Mouse (Mus musculus): ENCODE results near the gene Col11a2. TPM values are rescaled to one million over a fixed set of nuclear protein-coding genes. Genes with fewer than 3 reads are reported as not detected.

Col11a2 gene
- polyA plus RNA-seq, 1 experiment: 0.56 TPM

DNA sequence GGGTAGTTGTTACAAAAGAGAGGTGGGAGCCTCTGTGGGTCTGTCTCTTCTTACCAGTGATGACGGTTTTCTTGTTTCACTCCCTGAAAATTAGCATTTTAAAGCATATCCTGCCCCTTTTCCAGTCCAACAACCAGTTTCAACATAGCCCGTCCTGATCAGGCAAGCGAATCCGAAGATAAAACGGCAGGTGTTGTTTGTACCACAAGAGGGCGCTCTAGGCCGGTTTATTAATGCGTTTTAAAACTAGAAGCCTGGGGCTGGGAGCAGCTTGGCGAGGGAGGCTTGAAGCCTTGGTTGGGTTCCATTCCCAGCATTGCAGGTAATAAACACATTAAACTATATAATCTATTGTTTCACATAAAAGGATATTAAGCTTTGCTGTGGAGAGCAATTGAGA is 38.3 kb downstream of the Col11a2 start:
- Histone ChIP-seq H3K4me3 (replicated peaks) (no peak overlapping the region), H3K4me1 (ENCODE audit: control insufficient read depth) (peaks cover 6% of the 10 kb centered on the region), H3K27me3 (ENCODE audit: control insufficient read depth) (peaks cover 19% of the 10 kb centered on the region), H3K36me3 (ENCODE audit: control insufficient read depth) (no peaks in the 10 kb centered on the region), H3K9me3 (ENCODE audit: control insufficient read depth, low read length) (no peaks in the 10 kb centered on the region)
- TF ChIP-seq TAL1 (IDR thresholded peaks at IDR 0.05; ENCODE audit: low read length): no peak
- no peak for TF ChIP-seq GATA1 (IDR thresholded peaks at IDR 0.05; ENCODE audit: low read length)

DNA sequence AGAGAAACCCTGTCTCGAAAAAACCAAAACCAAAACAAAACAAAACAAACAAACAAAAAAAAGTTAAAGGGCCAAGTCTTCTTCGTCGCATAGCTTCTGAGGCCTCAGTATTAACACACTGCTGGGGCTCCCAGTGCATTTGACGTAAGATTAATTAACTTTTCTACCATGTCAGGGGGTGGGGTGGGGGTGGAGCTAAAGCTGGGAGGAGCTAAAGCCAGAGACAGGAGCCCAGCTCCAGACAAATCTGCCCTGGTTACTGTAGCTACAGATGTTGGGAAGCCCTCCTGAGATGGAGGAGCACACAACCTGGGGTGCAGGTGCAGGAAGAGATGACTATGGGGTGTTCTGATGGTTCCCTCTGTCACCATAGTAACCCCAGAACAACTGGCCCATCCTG is 38.9 kb downstream of the Col11a2 start:
- Histone ChIP-seq H3K36me3 (ENCODE audit: control insufficient read depth) (no peaks in the 10 kb centered on the region), H3K4me1 (ENCODE audit: control insufficient read depth) (peaks cover 6% of the 10 kb centered on the region), H3K4me3 (replicated peaks) (no peak overlapping the region), H3K9me3 (ENCODE audit: control insufficient read depth, low read length) (no peaks in the 10 kb centered on the region), H3K27me3 (ENCODE audit: control insufficient read depth) (peaks cover 19% of the 10 kb centered on the region)
- no peak for TF ChIP-seq TAL1 (IDR thresholded peaks at IDR 0.05; ENCODE audit: low read length)
- no peak for TF ChIP-seq GATA1 (IDR thresholded peaks at IDR 0.05; ENCODE audit: low read length)

DNA sequence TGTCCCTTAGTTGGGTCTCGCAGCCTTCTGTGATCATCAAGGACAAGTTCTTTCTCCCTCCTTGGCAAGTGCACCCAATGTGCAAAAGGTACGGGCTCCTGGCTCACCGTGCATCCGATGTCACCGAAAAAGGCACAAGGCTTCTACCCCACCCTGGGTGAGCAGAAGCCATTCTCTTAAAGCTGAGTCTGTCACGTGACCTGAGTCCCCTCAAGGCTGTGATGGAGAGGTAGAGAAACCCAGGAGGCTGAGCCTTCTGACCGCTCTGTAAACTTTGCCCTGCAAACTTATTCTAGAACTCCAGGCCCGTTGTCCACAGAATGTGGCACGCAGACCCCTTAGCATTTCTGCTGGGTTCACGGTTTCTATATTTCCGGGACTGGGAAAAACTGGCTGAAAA is 39.8 kb downstream of the Col11a2 start:
- Histone ChIP-seq H3K4me3 (replicated peaks) (no peak overlapping the region), H3K36me3 (ENCODE audit: control insufficient read depth) (no peaks in the 10 kb centered on the region), H3K4me1 (ENCODE audit: control insufficient read depth) (peaks cover 6% of the 10 kb centered on the region), H3K27me3 (ENCODE audit: control insufficient read depth) (peaks cover 19% of the 10 kb centered on the region), H3K9me3 (ENCODE audit: control insufficient read depth, low read length) (no peaks in the 10 kb centered on the region)
- no peak for TF ChIP-seq TAL1 (IDR thresholded peaks at IDR 0.05; ENCODE audit: low read length)
- TF ChIP-seq GATA1 (IDR thresholded peaks at IDR 0.05; ENCODE audit: low read length): no peak

DNA sequence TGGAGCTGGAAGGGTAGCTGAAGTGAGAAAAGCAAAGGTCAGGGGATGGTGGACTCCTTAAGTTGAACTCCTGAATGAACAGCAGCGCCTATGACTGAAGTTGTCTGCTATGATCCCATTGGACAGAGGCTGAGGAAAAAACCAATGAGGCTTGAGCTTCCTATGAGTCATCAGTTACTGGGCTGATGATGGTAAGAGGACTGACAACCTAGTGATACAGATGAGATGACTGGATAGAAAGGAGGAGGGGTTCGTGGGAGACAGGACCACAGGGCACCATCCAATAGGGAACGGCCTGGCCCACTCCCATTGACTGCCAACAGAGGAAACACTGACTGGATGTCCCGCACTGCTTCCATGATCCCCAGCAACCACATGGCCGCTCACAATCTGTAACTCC is 40.4 kb downstream of the Col11a2 start:
- no peaks in the 10 kb centered on the region for H3K9me3 ChIP-seq (ENCODE audit: control insufficient read depth, low read length)

DNA sequence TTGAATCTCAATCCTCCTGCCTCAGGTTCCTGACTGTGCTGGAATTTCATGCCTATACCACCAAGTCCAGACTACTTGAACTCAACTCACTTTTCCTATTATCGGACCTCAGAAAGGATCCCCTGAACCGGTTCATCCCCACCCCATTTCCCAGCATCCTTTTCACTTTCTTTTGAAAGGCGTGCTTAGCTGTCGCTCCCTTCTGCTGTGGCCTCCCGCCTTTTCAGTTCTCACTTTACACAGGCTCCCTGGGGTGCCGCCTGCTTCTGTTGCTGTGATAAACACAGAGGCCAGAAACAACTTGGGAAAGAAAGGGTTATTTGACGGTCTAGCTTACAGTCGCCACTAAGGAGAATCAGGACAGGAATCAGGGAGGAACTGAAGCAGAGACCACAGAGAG is 43.9 kb downstream of the Col11a2 start:
- Histone ChIP-seq H3K9me3 (ENCODE audit: control insufficient read depth, low read length) (no peaks in the 10 kb centered on the region), H3K36me3 (ENCODE audit: control insufficient read depth) (no peaks in the 10 kb centered on the region), H3K27me3 (ENCODE audit: control insufficient read depth) (no peaks in the 10 kb centered on the region), H3K4me3 (replicated peaks) (no peak overlapping the region), H3K4me1 (ENCODE audit: control insufficient read depth) (peaks cover 10% of the 10 kb centered on the region)
- no peak for TF ChIP-seq TAL1 (IDR thresholded peaks at IDR 0.05; ENCODE audit: low read length)
- TF ChIP-seq GATA1 (IDR thresholded peaks at IDR 0.05; ENCODE audit: low read length): no peak

More for the DNA sequence above, 40.4 kb downstream of the Col11a2 start:
- Histone ChIP-seq H3K27me3 (ENCODE audit: control insufficient read depth) (peaks cover 19% of the 10 kb centered on the region), H3K4me1 (ENCODE audit: control insufficient read depth) (peaks cover 6% of the 10 kb centered on the region), H3K36me3 (ENCODE audit: control insufficient read depth) (no peaks in the 10 kb centered on the region), H3K4me3 (replicated peaks) (no peak overlapping the region)
- TF ChIP-seq TAL1 (IDR thresholded peaks at IDR 0.05; ENCODE audit: low read length) (no peak), GATA1 (IDR thresholded peaks at IDR 0.05; ENCODE audit: low read length) (no peak)

DNA sequence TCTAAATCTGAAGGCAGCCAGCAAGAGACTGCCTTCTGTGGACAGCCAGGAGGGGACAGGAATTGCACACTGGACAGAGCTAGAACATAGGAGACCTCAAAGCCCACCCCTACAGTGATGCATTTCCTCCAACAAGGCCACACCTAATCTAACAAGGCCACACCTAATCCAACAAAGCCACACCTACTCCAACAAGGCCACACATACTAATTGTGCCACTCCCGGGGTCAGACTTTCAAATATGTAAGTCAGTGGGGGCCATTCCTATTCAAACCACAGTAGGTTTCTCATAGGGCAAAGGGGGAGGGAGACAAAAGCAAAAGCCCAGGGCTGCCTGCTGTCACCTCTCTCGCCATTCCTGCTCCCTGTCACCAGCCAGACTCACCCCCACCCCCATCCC is 48.1 kb downstream of the Col11a2 start:
- Histone ChIP-seq H3K4me3 (replicated peaks) (no peak overlapping the region), H3K4me1 (ENCODE audit: control insufficient read depth) (peaks cover 13% of the 10 kb centered on the region), H3K27me3 (ENCODE audit: control insufficient read depth) (peaks cover 2% of the 10 kb centered on the region; the same call in 1 of the 2 replicates), H3K9me3 (ENCODE audit: control insufficient read depth, low read length) (no peaks in the 10 kb centered on the region), H3K36me3 (ENCODE audit: control insufficient read depth) (no peaks in the 10 kb centered on the region)
- TF ChIP-seq GATA1 (IDR thresholded peaks at IDR 0.05; ENCODE audit: low read length) (no peak), TAL1 (IDR thresholded peaks at IDR 0.05; ENCODE audit: low read length) (no peak)

DNA sequence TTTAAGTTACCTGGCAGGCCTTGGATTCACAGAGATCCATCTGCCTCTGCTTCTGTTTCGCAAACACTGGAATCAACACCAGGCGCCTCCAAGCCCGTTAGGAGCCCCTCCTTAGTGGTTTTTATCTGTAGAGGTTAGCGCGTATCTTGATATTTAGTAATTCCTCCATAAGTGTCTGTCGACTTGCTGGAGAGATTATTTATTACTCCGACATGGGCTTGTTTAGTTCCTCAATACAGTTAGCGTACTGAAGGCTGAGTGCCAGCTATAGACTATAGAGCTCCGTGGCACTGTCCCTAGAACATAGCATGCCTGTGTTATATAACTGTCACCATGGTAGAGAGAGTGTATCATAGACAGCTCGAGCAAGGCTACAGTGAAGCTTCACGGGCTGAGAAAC is 48.9 kb downstream of the Col11a2 start:
- TF ChIP-seq GATA1 (IDR thresholded peaks at IDR 0.05; ENCODE audit: low read length): no peak
- no peak for TF ChIP-seq TAL1 (IDR thresholded peaks at IDR 0.05; ENCODE audit: low read length)
- Histone ChIP-seq H3K9me3 (ENCODE audit: control insufficient read depth, low read length) (no peaks in the 10 kb centered on the region), H3K4me1 (ENCODE audit: control insufficient read depth) (peaks cover 13% of the 10 kb centered on the region), H3K36me3 (ENCODE audit: control insufficient read depth) (no peaks in the 10 kb centered on the region), H3K27me3 (ENCODE audit: control insufficient read depth) (peaks cover 2% of the 10 kb centered on the region; the same call in 1 of the 2 replicates), H3K4me3 (replicated peaks) (no peak overlapping the region)

DNA sequence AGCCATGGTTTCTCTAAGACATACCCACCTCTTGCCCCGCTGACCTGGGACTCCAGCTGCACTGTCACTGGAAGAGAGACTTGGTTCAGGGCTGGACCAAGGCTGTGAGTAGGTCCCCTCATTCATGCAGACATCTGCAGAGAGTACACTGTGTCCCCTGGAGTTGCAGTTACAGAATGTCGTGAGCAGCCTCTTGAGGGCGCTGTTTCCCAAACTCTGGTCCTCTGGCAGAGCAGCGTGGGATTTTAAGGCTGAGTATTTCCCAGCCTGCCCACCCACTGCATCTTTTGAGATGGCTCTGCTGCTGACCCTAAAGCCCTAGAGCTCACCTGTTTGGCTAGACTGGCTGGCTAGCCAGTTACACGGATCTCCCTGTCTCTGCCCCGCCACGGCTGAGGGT is 51.7 kb downstream of the Col11a2 start:
- Histone ChIP-seq H3K36me3 (ENCODE audit: control insufficient read depth) (no peaks in the 10 kb centered on the region), H3K4me3 (replicated peaks) (no peak overlapping the region), H3K27me3 (ENCODE audit: control insufficient read depth) (peaks cover 14% of the 10 kb centered on the region), H3K9me3 (ENCODE audit: control insufficient read depth, low read length) (no peaks in the 10 kb centered on the region), H3K4me1 (ENCODE audit: control insufficient read depth) (peaks cover 27% of the 10 kb centered on the region)
- TF ChIP-seq TAL1 (IDR thresholded peaks at IDR 0.05; ENCODE audit: low read length) (no peak), GATA1 (IDR thresholded peaks at IDR 0.05; ENCODE audit: low read length) (no peak)

DNA sequence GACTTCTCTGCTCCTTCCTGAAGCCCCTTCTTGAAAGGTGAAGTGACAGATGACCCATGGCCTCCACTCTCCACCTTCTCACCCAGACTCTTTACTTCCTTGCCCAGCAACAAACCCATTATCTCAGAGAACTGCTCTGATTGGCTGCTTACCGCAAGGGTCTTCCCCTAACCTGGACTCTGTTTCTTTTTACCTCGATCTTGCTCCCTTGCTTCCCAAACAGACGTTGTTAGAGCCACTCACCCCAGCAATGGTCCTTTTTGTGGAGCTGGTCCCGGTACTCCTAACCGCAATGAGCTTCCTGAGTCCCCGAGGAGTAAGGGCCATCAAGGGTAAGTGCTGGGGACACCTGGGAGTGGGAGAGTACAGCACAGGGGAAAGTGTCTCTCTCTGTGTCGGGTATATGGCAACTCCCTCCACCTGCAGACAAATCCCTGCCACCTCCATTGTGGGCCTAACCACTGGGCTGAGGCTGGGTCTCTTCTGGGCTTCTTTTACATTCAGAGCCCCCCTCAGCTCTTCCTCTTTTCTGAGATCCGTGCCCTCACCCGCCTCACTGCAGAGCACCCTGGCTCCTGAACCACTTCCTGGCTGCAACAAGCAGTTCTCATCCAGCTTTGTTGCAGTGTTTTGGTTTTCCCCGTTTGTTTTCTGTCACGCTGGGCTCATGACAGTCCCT is 53.1 kb downstream of the Col11a2 start, which contains the start of gene H2-Oa:
Gene H2-Oa, plus strand, starts transcription at position 144 of the 679 bp plus-strand sequence.
- Histone ChIP-seq H3K36me3 (ENCODE audit: control insufficient read depth) (no peaks in the 10 kb centered on the region), H3K4me1 (ENCODE audit: control insufficient read depth) (peaks cover 25% of the 10 kb centered on the region), H3K9me3 (ENCODE audit: control insufficient read depth, low read length) (no peaks in the 10 kb centered on the region), H3K4me3 (replicated peaks) (no peak within 1 kb of the TSS), H3K27me3 (ENCODE audit: control insufficient read depth) (peaks cover 17% of the 10 kb centered on the region)
- no peak for TF ChIP-seq TAL1 (IDR thresholded peaks at IDR 0.05; ENCODE audit: low read length)
- TF ChIP-seq GATA1 (IDR thresholded peaks at IDR 0.05; ENCODE audit: low read length): no peak

Data from erythroblast, embryonic 14.5 days (primary cell).